ENCODE assay signal across 24 mouse cellular contexts in the genomic region with DNA sequence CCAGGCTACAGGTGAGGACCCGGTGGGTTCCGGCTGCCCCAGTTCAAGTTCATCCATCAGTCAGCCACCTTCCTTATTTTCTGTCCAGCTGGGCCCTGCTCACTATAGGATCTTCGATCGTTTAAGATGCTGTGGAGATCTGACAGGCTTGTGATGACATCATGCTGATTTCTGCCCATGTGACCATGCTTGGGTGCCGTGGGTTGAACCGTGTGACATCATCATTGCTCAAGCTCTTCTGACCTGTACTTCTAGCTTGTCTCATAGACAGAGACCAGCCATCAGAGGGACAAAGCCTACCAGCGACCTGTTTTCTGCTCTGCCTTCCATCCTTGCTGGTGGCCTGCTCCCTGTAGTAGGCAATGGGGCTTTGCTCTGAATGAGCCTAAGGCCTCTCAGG.
A peak's percentile ranks its signal among the peaks of the same experiment; 100 is the strongest.
DNase-seq lines count a peak whose midpoint lies in the region; ATAC-seq and TF ChIP-seq lines count a peak whose summit lies in the region.
"Had no signal": no experiment of that assay in that cellular context is flagged by ENCODE, and none has a peak within 500 bp of the region (broad histone marks: within the 10 kb centered on the region; RNA-seq: fewer than 3 reads in every experiment).

No protein-coding gene starts in this region.

- no peaks in the 10 kb centered on the region for H3K36me3 ChIP-seq in heart, embryonic 11.5 days (ENCODE audit: control insufficient read depth, insufficient read depth, low read length)
- no peaks in the 10 kb centered on the region for H3K36me3 ChIP-seq in hindbrain, postnatal 0 days (ENCODE audit: insufficient read depth, low read length)
- H3K36me3 ChIP-seq in hindbrain, embryonic 13.5 days = peaks cover 11% of the 10 kb centered on the region
- peaks cover 6% of the 10 kb centered on the region for H3K36me3 ChIP-seq in C2C12 (ENCODE audit: control insufficient read depth, insufficient read depth)
- H3K36me3 ChIP-seq in embryonic facial prominence, embryonic 10.5 days (replicated peaks) = peaks cover 12% of the 10 kb centered on the region
- H3K36me3 ChIP-seq in limb, embryonic 10.5 days = peaks cover 8% of the 10 kb centered on the region; the same call in 1 of the 2 replicates
- H3K36me3 ChIP-seq: embryonic facial prominence, embryonic 12.5 days had no signal

- WGBS in heart, embryonic 11.5 days (ENCODE audit: insufficient replicate concordance) = 67% methylated on average over 7 of the region's 7 CpGs
- WGBS in hindbrain, postnatal 0 days = 73% methylated on average over 7 of the region's 7 CpGs
- WGBS in hindbrain, embryonic 13.5 days = 86% methylated on average over 7 of the region's 7 CpGs
- WGBS in embryonic facial prominence, embryonic 10.5 days = 90% methylated on average over 7 of the region's 7 CpGs
- 96% methylated on average over 7 of the region's 7 CpGs for WGBS in limb, embryonic 10.5 days

- H3K79me3 ChIP-seq in C2C12 (ENCODE audit: low read depth) = peaks cover 33% of the 10 kb centered on the region

- H3ac ChIP-seq in C2C12 (ENCODE audit: control insufficient read depth, insufficient read length, low read depth) = no peak overlapping the region

- peaks cover 45% of the 10 kb centered on the region for H3K4me1 ChIP-seq in heart, embryonic 11.5 days (ENCODE audit: control insufficient read depth, insufficient read depth, low read length)
- peaks cover 18% of the 10 kb centered on the region for H3K4me1 ChIP-seq in hindbrain, postnatal 0 days (ENCODE audit: insufficient read depth, low read length)
- peaks cover 84% of the 10 kb centered on the region for H3K4me1 ChIP-seq in hindbrain, embryonic 13.5 days (replicated peaks)
- H3K4me1 ChIP-seq in embryonic facial prominence, embryonic 10.5 days = peaks cover 41% of the 10 kb centered on the region
- H3K4me1 ChIP-seq in limb, embryonic 10.5 days = peaks cover 61% of the 10 kb centered on the region

- H3K4me3 ChIP-seq in heart, embryonic 11.5 days (ENCODE audit: low read depth, low read length) = no peak overlapping the region
- H3K4me3 ChIP-seq in hindbrain, postnatal 0 days (ENCODE audit: low read length) = no peak overlapping the region
- no peak overlapping the region for H3K4me3 ChIP-seq in hindbrain, embryonic 13.5 days
- H3K4me3 ChIP-seq in C2C12 (ENCODE audit: insufficient read depth, poor library complexity, severe bottlenecking) = no peak overlapping the region
- no peak overlapping the region for H3K4me3 ChIP-seq in embryonic facial prominence, embryonic 10.5 days
- H3K4me3 ChIP-seq in limb, embryonic 10.5 days = no peak overlapping the region
- H3K4me3 ChIP-seq: embryonic facial prominence, embryonic 12.5 days; erythroblast, embryonic 14.5 days; hindbrain, embryonic 12.5 days; kidney, embryonic 15.5 days; limb, embryonic 13.5 days; midbrain, embryonic 10.5 days; neural tube, embryonic 12.5 days had no signal

- TF ChIP-seq CTCF in hindbrain, postnatal 0 days (IDR thresholded peaks at IDR 0.05; ENCODE audit: low read depth) = no peak
- no peak for TF ChIP-seq CTCF in C2C12 (IDR thresholded peaks at IDR 0.05; ENCODE audit: control insufficient read depth, insufficient read depth, insufficient read length)

- H3K27me3 ChIP-seq in heart, embryonic 11.5 days (ENCODE audit: control insufficient read depth, insufficient read depth, low read length) = no peaks in the 10 kb centered on the region
- no peaks in the 10 kb centered on the region for H3K27me3 ChIP-seq in hindbrain, postnatal 0 days (ENCODE audit: insufficient read depth, low read length)
- H3K27me3 ChIP-seq in hindbrain, embryonic 13.5 days = no peaks in the 10 kb centered on the region
- no peaks in the 10 kb centered on the region for H3K27me3 ChIP-seq in C2C12 (ENCODE audit: control insufficient read depth, insufficient read depth, insufficient read length)
- H3K27me3 ChIP-seq in embryonic facial prominence, embryonic 10.5 days (replicated peaks; ENCODE audit: low read depth, poor library complexity, severe bottlenecking) = no peaks in the 10 kb centered on the region
- H3K27me3 ChIP-seq in limb, embryonic 10.5 days (ENCODE audit: low read depth, poor library complexity, severe bottlenecking) = no peaks in the 10 kb centered on the region
- H3K27me3 ChIP-seq: embryonic facial prominence, embryonic 12.5 days; hindbrain, embryonic 12.5 days; kidney, embryonic 15.5 days; limb, embryonic 13.5 days; neural tube, embryonic 12.5 days had no signal

- ATAC-seq in heart, embryonic 11.5 days (replicated peaks; ENCODE audit: insufficient number of reproducible peaks, low FRiP score, low TSS enrichment) = no peak
- ATAC-seq in hindbrain, postnatal 0 days = no peak
- ATAC-seq in hindbrain, embryonic 13.5 days (ENCODE audit: low FRiP score) = no peak
- ATAC-seq: CD4-positive, CD25-positive, alpha-beta regulatory T cell, adult 4 months; forebrain, embryonic 14.5 days had no signal

- 0 out of 2 replicates have a peak overlapping the region, but pooled peaks have one; percentile 15 for H3K27ac ChIP-seq in heart, embryonic 11.5 days (ENCODE audit: low read depth, low read length)
- H3K27ac ChIP-seq in hindbrain, postnatal 0 days = no peak overlapping the region
- no peak overlapping the region; the same call in 1 of the 2 replicates for H3K27ac ChIP-seq in hindbrain, embryonic 13.5 days
- H3K27ac ChIP-seq in embryonic facial prominence, embryonic 10.5 days (replicated peaks) = 0 out of 2 replicates have a peak overlapping the region, but pooled peaks have one; percentile 40
- H3K27ac ChIP-seq in limb, embryonic 10.5 days = no peak overlapping the region
- H3K27ac ChIP-seq: embryonic facial prominence, embryonic 12.5 days; hindbrain, embryonic 12.5 days; kidney, embryonic 15.5 days; limb, embryonic 13.5 days; liver, embryonic 14.5 days; macrophage; neural tube, embryonic 12.5 days had no signal

- no peak for DNase-seq in heart, adult 9 months (ENCODE audit: low spot score in 2 of 2)
- no peak for DNase-seq in hindbrain, postnatal 0 days (ENCODE audit: low spot score)
- DNase-seq in embryonic facial prominence, embryonic 10.5 days (ENCODE audit: low spot score) = no peak
- no peak for DNase-seq in limb, embryonic 10.5 days (ENCODE audit: low spot score)
- DNase-seq: adrenal gland, postnatal 25 days; cerebellum, adult 11 months; cerebellum, postnatal 25 days; gastrocnemius, postnatal 25 days; right cerebral cortex, adult 18-20 months; thymus, postnatal 14 days had no signal

- peaks cover 69% of the 10 kb centered on the region for H3K79me2 ChIP-seq in C2C12 (ENCODE audit: control insufficient read depth, insufficient read depth)

- H3K4me2 ChIP-seq in heart, embryonic 11.5 days = no peak overlapping the region; the same call in 1 of the 2 replicates
- H3K4me2 ChIP-seq in hindbrain, postnatal 0 days (ENCODE audit: low read depth, low read length) = no peak overlapping the region
- H3K4me2 ChIP-seq in hindbrain, embryonic 13.5 days = no peak overlapping the region
- H3K4me2 ChIP-seq: embryonic facial prominence, embryonic 12.5 days; hindbrain, embryonic 12.5 days; kidney, embryonic 15.5 days; limb, embryonic 13.5 days; neural tube, embryonic 12.5 days had no signal

- no peaks in the 10 kb centered on the region for H3K9me3 ChIP-seq in heart, embryonic 11.5 days (replicated peaks; ENCODE audit: control insufficient read depth, low read length)
- no peaks in the 10 kb centered on the region for H3K9me3 ChIP-seq in hindbrain, postnatal 0 days (ENCODE audit: low read length)
- H3K9me3 ChIP-seq in hindbrain, embryonic 13.5 days = no peaks in the 10 kb centered on the region
- H3K9me3 ChIP-seq in embryonic facial prominence, embryonic 10.5 days = no peaks in the 10 kb centered on the region
- H3K9me3 ChIP-seq in limb, embryonic 10.5 days (replicated peaks) = no peaks in the 10 kb centered on the region
- H3K9me3 ChIP-seq: embryonic facial prominence, embryonic 12.5 days; hindbrain, embryonic 12.5 days; kidney, embryonic 15.5 days; limb, embryonic 13.5 days; midbrain, embryonic 10.5 days; neural tube, embryonic 12.5 days had no signal

- H3K9ac ChIP-seq in heart, embryonic 11.5 days (ENCODE audit: low read depth, low read length) = no peak overlapping the region
- H3K9ac ChIP-seq in hindbrain, postnatal 0 days (replicated peaks; ENCODE audit: low read length) = 0 out of 2 replicates have a peak overlapping the region, but pooled peaks have one; percentile 5
- H3K9ac ChIP-seq in hindbrain, embryonic 13.5 days = no peak overlapping the region
- H3K9ac ChIP-seq: embryonic facial prominence, embryonic 12.5 days; hindbrain, embryonic 12.5 days; kidney, embryonic 15.5 days; limb, embryonic 13.5 days; liver, embryonic 14.5 days; neural tube, embryonic 12.5 days had no signal

TF ChIP-seq in C2C12, 6 proteins besides CTCF, POLR2A, EP300 and RAD21:
- TF ChIP-seq MAX (IDR thresholded peaks at IDR 0.05) (peak; percentile 23), CEBPB (IDR thresholded peaks at IDR 0.05; ENCODE audit: low read depth) (peak; percentile 11), MYOD1 (IDR thresholded peaks at IDR 0.05; ENCODE audit: control insufficient read depth, insufficient read length, low read depth) (no peak), USF1 (IDR thresholded peaks at IDR 0.05; ENCODE audit: low read depth) (peak; percentile 88)
TF ChIP-seq in C2C12: peak in this region for 3.

Comparison
In these comparisons a context has a peak if more than half of its experiments do, and no peak if none do; other contexts are left out.
1. H3K27ac ChIP-seq: peak in heart, embryonic 11.5 days (single experiment) and embryonic facial prominence, embryonic 10.5 days (single experiment); none in hindbrain, postnatal 0 days (single experiment), hindbrain, embryonic 13.5 days (single experiment) and limb, embryonic 10.5 days (single experiment).